Mouse (Mus musculus): ENCODE results near the gene Cacna2d3. TPM values are rescaled to one million over a fixed set of nuclear protein-coding genes. Genes with fewer than 3 reads are reported as not detected.

The Cacna2d3 gene
- polyA plus RNA-seq, 1 experiment from 2014 or later = 0.99 TPM

DNA sequence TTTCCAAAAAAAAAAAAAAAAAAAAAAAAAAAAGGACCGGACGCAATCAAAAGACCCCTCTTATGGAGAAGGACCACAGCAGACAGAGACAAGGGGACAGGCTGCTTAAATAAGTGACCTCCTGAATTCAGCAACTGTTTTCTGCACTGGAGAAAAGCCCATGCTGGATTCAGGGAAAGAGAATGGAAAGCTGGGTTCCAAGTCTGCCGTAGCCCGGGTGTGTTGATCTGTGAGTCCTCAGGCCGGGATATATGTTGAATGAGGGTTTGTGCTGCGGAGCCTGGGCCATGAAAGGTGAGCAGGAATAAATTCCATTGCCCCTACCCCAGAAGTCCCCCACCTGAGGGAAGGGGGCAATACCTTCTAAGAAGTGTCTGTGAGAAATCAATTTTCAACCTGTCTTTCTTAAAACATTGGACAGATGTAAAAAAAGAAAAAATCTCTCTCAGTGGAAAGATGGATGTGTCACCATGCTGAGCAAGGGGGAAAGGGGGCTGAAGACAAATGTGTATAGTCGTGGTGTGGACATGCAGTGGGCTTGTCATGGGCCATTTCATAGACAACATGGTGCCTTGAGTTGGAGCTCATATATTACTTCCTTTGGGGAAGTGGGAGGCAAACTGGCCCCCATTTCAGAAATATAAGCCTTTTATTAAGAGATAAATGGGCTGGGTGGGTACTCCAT is 703.2 kb downstream of the Cacna2d3 start:
- H3K27ac ChIP-seq (ENCODE audit: low read depth, low read length) = no peak overlapping the region
- no peaks in the 10 kb centered on the region for H3K4me1 ChIP-seq (replicated peaks; ENCODE audit: control insufficient read depth, insufficient read depth, low read length)
- H3K9me3 ChIP-seq (ENCODE audit: control insufficient read depth) = no peaks in the 10 kb centered on the region
- no peak overlapping the region for H3K4me3 ChIP-seq (ENCODE audit: low read depth, low read length)
- WGBS = 66% methylated on average over 7 of the region's 7 CpGs
- H3K9ac ChIP-seq (ENCODE audit: low read depth, low read length) = no peak overlapping the region
- no peak overlapping the region for H3K4me2 ChIP-seq (replicated peaks; ENCODE audit: low read depth)
- ATAC-seq = no peak
- TF ChIP-seq CTCF (IDR thresholded peaks at IDR 0.05; ENCODE audit: low read depth) = no peak
- H3K27me3 ChIP-seq (replicated peaks; ENCODE audit: control insufficient read depth, insufficient read depth, low read length) = no peaks in the 10 kb centered on the region
- no peaks in the 10 kb centered on the region for H3K36me3 ChIP-seq (ENCODE audit: control insufficient read depth, insufficient read depth)

DNA sequence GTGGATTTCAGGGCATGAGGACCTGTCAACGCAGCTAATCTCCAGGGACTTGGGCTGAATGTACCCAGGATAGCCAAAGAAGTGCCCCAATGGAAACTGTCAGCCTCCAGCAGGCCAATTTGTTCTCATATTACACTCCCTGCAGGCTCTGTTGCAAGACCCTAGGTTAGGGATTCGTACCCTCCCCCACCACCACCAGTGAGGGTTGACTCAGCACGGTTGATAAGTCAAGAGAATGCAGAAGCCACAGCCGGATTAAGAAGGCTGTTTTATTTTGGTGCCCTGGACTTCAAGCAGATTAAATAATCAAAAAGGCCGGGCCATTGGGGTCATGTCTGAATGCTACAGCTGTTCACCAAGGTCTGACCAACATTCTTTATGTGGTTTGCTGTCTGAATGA is 703.8 kb downstream of the Cacna2d3 start, which contains the start of gene Lrtm1:
Lrtm1 (plus strand) TSS at position 326 of the 400 bp plus-strand sequence.
- H3K4me1 ChIP-seq (replicated peaks; ENCODE audit: control insufficient read depth, insufficient read depth, low read length) = no peaks in the 10 kb centered on the region
- no peaks in the 10 kb centered on the region for H3K36me3 ChIP-seq (ENCODE audit: control insufficient read depth, insufficient read depth)
- H3K4me3 ChIP-seq (ENCODE audit: low read depth, low read length) = no peak within 1 kb of the TSS
- 33% methylated on average over 5 of the region's 5 CpGs for WGBS
- H3K27me3 ChIP-seq (replicated peaks; ENCODE audit: control insufficient read depth, insufficient read depth, low read length) = no peaks in the 10 kb centered on the region
- no peak for ATAC-seq
- no peak within 1 kb of the TSS for H3K27ac ChIP-seq (ENCODE audit: low read depth, low read length)
- no peak for TF ChIP-seq CTCF (IDR thresholded peaks at IDR 0.05; ENCODE audit: low read depth)
- no peak within 1 kb of the TSS for H3K9ac ChIP-seq (ENCODE audit: low read depth, low read length)
- no peak within 1 kb of the TSS for H3K4me2 ChIP-seq (replicated peaks; ENCODE audit: low read depth)
- no peaks in the 10 kb centered on the region for H3K9me3 ChIP-seq (ENCODE audit: control insufficient read depth)

DNA sequence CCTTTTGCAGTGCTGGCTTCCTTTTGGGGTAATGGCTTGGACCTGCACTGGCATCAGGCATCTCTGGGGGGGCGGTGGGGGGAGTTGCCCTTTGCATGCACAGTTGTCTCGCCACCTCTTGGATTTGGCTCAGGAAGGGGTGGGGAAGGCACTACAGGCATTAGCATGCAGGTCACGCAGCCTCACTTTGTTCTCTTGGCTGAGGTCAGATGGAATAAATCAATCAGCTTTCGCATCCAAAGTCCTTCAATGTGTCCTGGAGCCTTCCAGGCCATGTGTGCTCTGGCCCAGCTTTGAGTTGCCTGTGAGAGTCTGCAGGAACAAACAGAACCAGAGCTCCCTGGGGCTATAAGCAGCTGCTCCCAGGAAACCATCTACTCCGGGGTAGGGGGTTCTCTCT is 705.8 kb downstream of the Cacna2d3 start:
- ATAC-seq = no peak
- WGBS = 63% methylated on average over 5 of the region's 5 CpGs
- Histone ChIP-seq H3K27me3 (replicated peaks; ENCODE audit: control insufficient read depth, insufficient read depth, low read length) (no peaks in the 10 kb centered on the region), H3K4me2 (replicated peaks; ENCODE audit: low read depth) (no peak overlapping the region), H3K9ac (ENCODE audit: low read depth, low read length) (no peak overlapping the region), H3K9me3 (ENCODE audit: control insufficient read depth) (no peaks in the 10 kb centered on the region), H3K4me3 (ENCODE audit: low read depth, low read length) (no peak overlapping the region), H3K27ac (ENCODE audit: low read depth, low read length) (no peak overlapping the region), H3K36me3 (ENCODE audit: control insufficient read depth, insufficient read depth) (no peaks in the 10 kb centered on the region), H3K4me1 (replicated peaks; ENCODE audit: control insufficient read depth, insufficient read depth, low read length) (no peaks in the 10 kb centered on the region)
- TF ChIP-seq CTCF (IDR thresholded peaks at IDR 0.05; ENCODE audit: low read depth) = no peak

DNA sequence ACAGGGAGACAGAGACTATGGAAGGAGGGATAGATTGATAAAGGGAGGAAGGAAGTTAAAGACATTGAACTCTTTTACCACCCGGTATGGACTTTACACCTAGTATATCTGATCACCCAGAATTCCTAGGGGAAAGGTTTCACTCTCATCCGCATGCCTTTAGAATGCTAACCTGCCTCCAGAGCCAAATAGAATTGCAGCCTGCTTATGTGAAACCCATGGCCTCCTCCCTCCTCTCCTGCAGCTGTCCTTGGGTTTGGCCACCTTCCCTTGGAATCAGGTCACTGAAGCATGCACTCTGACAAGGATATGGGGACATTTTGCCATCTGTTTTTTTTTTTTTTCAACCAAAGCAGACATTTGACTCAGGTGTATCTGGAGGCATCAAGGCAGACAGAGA is 707.0 kb downstream of the Cacna2d3 start:
- H3K27ac ChIP-seq (ENCODE audit: low read depth, low read length) = no peak overlapping the region
- 45% methylated on average over 2 of the region's 2 CpGs for WGBS
- no peak; the same call in 1 of the 2 replicates for ATAC-seq
- H3K4me1 ChIP-seq (replicated peaks; ENCODE audit: control insufficient read depth, insufficient read depth, low read length) = no peaks in the 10 kb centered on the region
- no peak overlapping the region for H3K4me3 ChIP-seq (ENCODE audit: low read depth, low read length)
- H3K9me3 ChIP-seq (ENCODE audit: control insufficient read depth) = no peaks in the 10 kb centered on the region
- H3K36me3 ChIP-seq (ENCODE audit: control insufficient read depth, insufficient read depth) = no peaks in the 10 kb centered on the region
- no peaks in the 10 kb centered on the region for H3K27me3 ChIP-seq (replicated peaks; ENCODE audit: control insufficient read depth, insufficient read depth, low read length)
- H3K4me2 ChIP-seq (replicated peaks; ENCODE audit: low read depth) = no peak overlapping the region
- no peak overlapping the region for H3K9ac ChIP-seq (ENCODE audit: low read depth, low read length)
- TF ChIP-seq CTCF (IDR thresholded peaks at IDR 0.05; ENCODE audit: low read depth) = no peak

DNA sequence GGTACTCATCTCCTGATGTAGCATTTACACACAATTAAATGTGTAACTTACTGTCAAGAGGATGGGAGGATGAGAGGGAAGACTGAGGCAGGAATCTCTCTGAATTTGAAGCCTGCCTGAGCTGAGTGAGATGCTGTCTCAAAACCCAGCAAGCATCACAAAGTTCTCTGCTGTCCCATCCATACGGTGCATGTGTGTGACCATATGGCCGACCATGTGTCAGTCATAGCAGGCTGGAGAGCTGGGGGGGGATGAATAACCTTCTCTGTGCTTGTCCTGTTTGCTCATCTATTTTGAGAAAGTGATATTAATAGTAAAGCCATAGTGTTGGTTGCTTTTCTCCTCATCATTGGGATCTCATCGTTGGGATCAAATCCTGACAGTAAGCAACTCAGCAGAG is 708.5 kb downstream of the Cacna2d3 start:
- no peak for ATAC-seq
- Histone ChIP-seq H3K4me1 (replicated peaks; ENCODE audit: control insufficient read depth, insufficient read depth, low read length) (no peaks in the 10 kb centered on the region), H3K36me3 (ENCODE audit: control insufficient read depth, insufficient read depth) (no peaks in the 10 kb centered on the region), H3K9me3 (ENCODE audit: control insufficient read depth) (no peaks in the 10 kb centered on the region), H3K9ac (ENCODE audit: low read depth, low read length) (no peak overlapping the region), H3K4me2 (replicated peaks; ENCODE audit: low read depth) (no peak overlapping the region), H3K4me3 (ENCODE audit: low read depth, low read length) (no peak overlapping the region), H3K27me3 (replicated peaks; ENCODE audit: control insufficient read depth, insufficient read depth, low read length) (no peaks in the 10 kb centered on the region), H3K27ac (ENCODE audit: low read depth, low read length) (no peak overlapping the region)
- WGBS = 95% methylated on average over 3 of the region's 3 CpGs
- TF ChIP-seq CTCF (IDR thresholded peaks at IDR 0.05; ENCODE audit: low read depth) = no peak

DNA sequence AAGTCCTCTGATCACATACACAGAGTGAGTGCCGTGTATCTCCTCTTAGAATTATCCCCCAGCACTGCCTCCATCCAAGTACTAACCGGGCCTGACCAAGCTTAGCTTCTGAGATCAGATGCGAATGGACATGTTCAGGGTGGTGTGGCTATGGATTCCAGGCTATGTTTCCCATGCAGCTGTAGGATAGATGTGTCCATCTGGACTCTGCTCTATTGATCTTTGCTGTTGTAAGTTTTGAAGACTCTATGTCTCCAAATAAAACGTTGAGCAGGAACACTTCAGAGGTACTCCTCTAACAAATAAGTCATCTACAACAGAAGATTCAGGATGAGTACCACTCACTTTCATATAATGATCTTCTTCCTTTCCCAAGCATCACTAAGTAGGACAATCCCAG is 712.0 kb downstream of the Cacna2d3 start:
- Histone ChIP-seq H3K4me2 (replicated peaks; ENCODE audit: low read depth) (no peak overlapping the region), H3K4me3 (ENCODE audit: low read depth, low read length) (no peak overlapping the region), H3K27ac (ENCODE audit: low read depth, low read length) (no peak overlapping the region), H3K9me3 (ENCODE audit: control insufficient read depth) (no peaks in the 10 kb centered on the region), H3K4me1 (replicated peaks; ENCODE audit: control insufficient read depth, insufficient read depth, low read length) (no peaks in the 10 kb centered on the region), H3K9ac (ENCODE audit: low read depth, low read length) (no peak overlapping the region), H3K36me3 (ENCODE audit: control insufficient read depth, insufficient read depth) (no peaks in the 10 kb centered on the region), H3K27me3 (replicated peaks; ENCODE audit: control insufficient read depth, insufficient read depth, low read length) (no peaks in the 10 kb centered on the region)
- 84% methylated on average over 4 of the region's 4 CpGs for WGBS
- no peak for TF ChIP-seq CTCF (IDR thresholded peaks at IDR 0.05; ENCODE audit: low read depth)
- ATAC-seq = no peak
